Mouse (Mus musculus): Measurements from ENCODE around the gene Surf2.
"Not testable (repeated sequence)": the region's sequence is repeated elsewhere in the genome, so short reads cannot be mapped to it uniquely, and the experiment has no call there.

The Surf2 gene

DNA sequence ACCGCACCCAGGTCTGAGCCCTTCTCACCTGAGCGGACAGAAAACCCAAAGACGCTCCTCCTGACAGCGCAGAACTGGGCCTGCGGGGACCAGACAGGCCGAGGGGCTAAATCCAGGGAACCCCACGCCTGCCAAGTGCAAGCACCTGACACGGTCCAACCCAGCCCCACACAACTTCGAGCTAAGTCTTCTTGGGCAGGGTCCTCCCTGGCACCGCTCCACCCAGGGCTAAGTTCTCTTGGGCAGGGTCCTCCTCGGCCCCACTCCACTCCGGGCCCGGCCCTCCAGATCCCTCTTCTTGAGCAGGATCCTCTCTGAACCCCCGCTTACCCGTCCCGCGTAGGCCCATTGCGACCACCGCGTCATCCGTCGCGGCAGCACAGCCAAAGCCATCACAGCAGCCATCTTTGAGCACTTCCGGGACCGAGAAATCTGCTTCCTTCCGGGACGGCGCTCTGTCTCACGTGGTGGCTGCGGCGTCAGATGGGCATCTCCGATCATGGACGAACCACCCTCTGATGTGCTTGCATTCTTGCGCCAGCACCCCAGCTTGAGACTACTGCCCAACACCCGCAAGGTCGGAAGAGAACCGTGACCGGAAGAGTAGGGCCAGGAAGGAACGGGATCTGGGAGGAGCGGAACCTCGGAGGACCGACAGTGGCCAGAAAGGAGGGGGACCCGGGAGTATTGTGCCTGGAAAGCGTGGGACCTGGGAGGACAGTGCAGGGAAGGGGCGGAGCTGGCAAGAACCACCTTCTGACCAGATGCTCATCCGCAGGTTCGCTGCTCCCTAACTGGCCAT is at the start of gene Surf2, which contains the start of gene Surf1:
TSS of gene Surf2 (plus strand) at position 441 of the 802 bp plus-strand sequence.
TSS of gene Surf1 (minus strand) at position 604 of the 802 bp plus-strand sequence.
- DNase-seq (ENCODE audit: low spot score), result peak; percentile 68

DNA sequence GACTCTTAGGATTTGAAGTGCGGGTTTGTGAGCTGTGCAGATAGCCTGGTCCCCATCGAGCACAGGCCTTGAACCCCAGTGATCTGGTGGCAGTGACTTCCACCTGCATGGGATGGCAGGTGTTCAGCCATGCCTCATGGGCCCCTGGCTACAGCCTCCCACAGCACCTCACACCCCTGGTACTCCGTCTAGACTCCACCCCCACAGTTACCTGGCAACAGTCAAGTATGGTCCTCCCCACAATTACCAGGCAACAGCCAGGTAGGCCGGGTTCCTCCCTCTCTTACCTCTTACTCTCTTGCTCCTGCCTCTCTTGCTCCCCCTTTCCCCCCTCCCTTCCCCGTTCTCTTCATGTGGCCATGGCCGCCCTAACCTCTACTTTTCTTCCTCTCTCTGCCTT is 45.5 kb upstream of the Surf2 start:
- no peak for DNase-seq (ENCODE audit: low spot score)

DNA sequence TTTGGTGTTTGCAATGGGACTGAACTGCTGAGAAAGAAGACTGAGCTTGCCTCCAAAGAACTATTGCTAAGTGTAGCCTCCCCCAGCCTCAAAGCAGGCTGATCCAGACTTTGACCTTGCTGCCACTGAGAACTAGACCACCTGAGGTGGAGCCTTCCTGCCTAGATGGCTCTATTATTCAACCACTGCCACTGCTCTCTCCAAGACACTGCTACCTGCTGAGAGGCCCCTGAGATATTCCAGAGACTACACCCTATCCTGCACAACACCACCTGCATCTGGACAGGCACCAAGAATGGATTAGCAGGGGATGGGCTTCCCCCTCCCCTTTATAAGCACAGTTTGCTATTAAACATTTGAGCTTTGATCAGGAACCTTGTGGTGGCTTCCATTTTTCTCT is 37.6 kb upstream of the Surf2 start:
- no peak for DNase-seq (ENCODE audit: low spot score)

DNA sequence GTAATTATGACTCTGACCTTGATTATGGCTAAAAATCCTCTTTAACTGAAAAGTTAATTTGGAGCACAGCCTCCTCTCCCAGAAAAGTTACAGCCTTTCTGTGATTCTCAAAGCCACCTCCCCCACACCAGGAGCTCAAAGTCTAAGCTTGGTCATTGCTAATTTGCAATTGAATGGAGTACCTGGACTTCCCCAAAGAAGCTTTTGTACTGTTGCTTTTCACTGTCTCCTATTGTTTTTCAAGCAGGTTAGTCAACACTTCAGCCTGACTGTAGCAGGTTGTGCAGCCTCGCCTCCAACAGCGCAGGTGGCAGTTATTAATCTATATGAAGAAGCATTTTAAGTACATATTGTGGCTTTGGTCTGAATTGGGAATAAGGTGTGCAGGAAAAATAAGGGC is 30.6 kb upstream of the Surf2 start:
- DNase-seq (ENCODE audit: low spot score), result not testable (repeated sequence)

DNA sequence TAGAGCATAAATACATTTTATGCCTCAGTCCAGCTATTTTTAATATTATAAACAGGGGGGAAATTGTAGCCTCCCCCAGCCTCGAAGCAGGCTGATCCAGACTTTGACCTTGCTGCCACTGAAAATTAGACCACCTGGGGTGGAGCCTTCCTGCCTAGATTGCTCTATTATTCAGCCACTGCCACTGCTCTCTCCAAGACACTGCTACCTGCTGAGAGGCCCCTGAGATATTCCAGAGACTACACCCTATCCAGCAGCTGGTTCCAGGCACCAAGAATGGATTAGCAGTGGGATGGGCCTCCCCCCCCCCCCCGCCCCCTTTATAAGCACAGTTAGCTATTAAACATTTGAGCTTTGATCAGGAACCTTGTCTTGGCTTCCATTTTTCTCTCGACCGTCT is 30.0 kb upstream of the Surf2 start:
- DNase-seq (ENCODE audit: low spot score), result not testable (repeated sequence)

DNA sequence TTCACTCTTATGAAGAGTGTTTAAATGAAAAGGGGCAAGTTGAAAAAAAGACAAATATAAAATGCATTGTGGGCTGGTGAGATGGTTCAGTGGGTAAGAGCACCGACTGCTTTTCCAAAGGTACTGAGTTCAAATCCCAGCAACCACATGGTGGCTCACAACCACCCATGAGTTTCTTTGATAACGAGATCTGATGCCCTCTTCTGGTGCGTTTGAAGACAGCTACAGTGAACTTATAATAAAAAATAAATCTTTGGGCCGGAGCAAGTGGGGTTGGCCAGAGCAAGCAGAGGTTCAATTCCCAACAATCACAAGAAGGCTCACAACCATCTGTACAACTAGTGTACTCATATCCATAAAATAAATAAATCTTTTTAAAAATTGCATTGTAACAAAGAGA is 20.3 kb upstream of the Surf2 start:
- DNase-seq (ENCODE audit: low spot score), result no peak

DNA sequence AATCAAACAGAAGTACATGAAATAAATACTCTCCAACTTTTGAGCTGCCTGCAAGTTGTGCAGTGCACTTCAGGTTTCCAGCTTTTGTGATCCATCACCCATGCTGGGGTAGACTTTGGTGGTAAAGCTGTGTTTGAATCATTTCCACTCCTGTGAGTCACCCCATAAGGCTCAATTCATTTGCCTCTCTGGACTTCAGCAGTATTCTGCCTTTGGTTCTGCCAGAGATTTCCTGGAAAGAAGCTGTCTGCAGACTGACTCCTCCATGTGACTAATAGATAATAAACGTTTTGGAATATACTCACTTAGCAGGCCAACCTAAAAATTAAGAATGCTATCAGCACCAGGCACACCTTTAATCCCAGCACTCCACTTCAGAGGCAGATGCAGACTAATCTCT is 15.4 kb upstream of the Surf2 start:
- no peak for DNase-seq (ENCODE audit: low spot score)

DNA sequence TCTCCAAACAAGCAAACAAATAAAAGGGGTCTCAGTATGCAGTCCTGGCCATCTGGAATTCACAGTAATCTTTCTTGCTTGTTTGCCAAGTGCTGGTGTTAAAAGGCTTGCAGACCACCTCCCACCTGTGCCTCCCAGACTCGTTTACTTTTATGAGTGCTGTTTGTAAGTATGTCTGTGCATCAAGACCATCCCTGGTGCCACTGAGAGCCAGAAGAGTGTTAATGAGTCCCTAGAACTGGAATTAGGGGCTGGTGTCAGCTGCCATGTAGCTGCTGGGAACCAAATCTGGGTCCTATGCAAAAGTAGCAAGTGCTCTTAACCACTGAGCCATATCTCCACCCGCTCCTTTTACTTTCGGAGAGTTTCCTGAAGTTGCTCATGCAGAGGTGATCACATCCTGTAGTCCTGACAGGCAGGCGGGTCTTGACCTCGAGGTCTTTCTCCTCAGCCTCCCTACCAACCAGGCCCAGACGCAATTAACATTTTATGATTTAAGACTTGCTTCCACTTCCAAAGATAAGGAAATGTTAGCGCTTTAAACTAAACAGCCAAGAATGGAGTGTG is 14.2 kb upstream of the Surf2 start:
- no peak for DNase-seq (ENCODE audit: low spot score)

DNA sequence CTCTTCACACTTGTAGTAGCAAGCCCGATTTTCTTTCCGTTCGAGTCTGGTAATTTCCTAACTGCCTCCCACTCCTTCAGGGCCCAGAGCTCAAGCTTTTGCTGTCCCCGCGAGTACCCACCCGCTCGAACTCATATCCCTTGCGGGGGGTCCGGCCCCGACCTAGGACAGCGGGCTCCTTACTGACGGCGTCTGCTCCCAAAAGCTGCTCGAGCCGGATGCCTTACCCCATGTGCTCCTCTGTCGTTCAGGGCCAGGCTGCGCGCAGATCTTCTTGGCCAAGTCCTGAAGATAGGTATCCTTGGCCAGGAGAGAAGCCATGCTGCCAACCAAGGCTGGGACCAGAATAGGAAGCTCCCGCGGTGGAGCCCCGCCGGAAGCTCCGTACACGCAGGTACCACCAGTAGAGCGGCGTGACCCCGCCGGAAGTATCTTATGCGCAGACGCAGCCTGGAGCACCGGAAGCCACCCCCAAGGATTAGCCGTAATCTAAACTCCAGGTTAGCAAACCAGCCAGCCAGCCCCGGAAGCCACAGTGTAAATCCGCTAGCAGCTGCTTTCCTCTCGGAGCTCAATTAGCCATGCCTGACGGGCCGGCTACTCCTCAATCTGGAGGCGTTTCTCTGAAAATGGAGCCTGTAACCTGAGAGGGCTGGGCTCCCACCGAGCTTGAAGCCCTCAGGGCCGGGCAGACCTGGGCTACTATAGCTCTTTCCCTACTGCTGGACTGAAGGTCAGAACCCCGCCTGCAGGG is 13.5 kb upstream of the Surf2 start, which contains the start of gene Surf6:
TSS of gene Surf6 (minus strand) at position 413 of the 754 bp plus-strand sequence.
- DNase-seq (ENCODE audit: low spot score), result peak; percentile 84

DNA sequence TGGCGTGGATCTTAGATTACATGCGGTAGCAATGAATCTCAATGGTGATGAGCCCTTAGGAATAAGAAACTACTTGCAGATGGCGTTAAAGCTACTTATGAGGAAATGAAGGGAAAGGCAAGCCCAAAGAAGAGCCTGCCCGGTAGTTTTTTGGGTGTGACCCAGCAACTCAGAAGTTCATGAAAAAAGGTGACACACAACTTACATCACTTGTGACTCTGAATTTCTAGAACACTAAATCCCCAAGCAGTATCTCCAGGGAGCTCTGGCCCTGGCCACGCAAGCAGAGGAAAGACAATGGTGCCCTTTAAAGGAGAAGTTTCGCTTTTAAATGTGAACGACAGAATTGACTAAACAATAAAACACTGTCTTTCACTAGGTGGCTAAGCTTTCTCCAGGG is 12.9 kb upstream of the Surf2 start:
- no peak for DNase-seq (ENCODE audit: low spot score)

DNA sequence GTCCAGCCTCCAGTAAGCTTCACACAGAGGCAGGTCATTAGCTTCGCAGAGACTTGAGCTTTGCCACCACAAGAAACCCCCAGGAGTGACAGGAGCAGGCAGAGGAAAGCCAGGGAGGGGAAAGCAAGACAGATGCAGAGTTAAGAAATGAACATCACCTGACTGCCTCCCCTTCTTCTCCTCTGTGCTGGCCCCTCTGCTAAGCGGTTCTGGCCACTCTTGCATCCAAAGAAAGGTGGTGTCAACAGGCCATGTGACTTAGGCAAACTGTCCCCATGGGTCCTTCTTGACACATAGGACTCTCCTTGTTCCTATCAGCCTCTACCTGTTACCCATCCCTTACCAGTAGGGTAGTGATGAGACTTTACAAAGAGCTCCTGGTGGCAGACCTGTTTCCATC is 10.2 kb upstream of the Surf2 start:
- no peak for DNase-seq (ENCODE audit: low spot score)

DNA sequence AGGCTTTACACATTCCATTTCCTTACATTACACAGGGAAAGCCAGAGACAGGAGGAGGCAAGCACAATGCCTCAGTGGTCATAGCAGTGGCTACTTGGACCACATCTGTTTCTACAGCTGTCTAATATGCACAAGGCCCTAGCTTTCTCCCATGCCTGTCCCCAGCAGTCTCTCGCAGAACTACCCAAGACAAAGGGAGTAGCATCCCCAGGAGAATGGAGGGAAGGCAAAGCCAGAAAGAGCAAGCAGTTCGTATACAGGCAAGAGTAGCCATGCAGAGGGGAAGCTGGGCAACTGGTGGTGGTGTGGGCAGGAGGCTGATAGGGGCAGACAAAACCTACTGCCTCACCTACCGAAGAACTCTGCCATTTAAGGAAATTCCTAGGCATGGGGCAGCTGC is 9.7 kb upstream of the Surf2 start:
- DNase-seq (ENCODE audit: low spot score), result no peak

DNA sequence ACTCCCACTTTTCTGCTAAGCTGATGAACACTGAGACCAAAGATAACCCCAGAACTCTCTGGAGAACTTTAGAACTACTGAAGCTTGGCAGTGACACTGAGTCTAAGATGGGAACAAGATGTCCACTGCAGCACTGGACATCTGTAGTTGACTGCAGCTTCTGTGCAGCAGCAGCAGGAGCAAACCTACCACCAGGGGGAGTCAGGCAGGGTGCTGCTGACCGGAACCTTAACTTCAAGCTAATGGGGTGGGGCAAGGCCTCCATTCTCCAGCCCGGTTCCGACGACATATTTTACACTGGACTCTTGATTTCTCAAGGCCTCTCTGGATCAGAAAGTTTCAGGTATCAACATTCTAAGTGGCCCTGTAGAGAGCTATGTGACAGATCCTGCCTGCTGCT is 9.1 kb upstream of the Surf2 start:
- no peak for DNase-seq (ENCODE audit: low spot score)

DNA sequence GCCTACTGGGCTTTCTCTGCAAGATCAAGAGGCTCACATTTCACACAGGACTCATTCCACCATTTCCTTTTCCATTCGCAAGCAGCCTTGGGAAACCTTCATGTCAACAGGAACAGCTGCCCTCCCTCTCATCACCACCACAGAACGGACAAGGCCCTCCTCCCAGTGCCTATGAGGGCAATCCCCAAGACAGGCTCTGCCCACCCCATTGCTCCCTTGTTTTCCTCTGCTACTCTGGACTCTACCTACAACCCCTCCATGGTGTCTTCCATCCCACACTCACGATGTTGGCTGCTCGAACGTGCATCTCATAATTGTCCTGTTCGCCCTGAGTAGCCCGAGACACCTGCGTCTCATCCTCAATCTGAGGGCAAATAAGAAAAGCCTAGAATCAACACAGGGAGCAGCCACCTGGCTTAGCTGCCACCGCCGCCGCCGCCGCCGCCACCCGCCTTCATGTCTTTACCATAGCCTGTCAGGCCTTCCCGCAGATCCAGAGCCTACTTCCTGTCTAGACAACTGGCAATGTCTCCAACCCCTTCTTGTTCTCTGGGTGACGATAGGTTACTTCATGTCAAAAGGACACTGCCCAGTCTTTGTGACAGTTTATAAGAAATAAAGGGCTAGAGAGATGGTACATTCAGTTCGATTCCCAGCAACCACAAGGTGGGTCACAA is 7.3 kb upstream of the Surf2 start:
- DNase-seq (ENCODE audit: low spot score), result no peak

DNA sequence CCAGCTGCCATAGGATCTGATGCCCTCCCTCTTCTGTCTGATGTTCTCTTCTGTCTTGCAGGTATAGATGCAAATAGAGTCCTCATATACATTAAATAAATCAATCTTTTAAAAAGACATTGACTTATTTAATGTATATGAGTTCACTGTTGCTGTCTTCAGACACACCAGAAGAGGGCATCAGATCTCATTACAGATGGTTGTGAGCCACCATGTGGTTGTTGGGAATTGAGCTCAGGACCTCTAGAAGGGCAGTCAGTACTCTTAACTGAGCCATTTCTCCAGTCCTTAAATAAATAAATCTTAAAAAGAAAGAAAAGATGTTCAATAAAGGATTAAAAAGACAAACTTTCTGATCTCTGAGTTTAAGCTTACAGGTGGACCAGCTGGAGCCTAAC is 6.8 kb upstream of the Surf2 start:
- no peak for DNase-seq (ENCODE audit: low spot score)

DNA sequence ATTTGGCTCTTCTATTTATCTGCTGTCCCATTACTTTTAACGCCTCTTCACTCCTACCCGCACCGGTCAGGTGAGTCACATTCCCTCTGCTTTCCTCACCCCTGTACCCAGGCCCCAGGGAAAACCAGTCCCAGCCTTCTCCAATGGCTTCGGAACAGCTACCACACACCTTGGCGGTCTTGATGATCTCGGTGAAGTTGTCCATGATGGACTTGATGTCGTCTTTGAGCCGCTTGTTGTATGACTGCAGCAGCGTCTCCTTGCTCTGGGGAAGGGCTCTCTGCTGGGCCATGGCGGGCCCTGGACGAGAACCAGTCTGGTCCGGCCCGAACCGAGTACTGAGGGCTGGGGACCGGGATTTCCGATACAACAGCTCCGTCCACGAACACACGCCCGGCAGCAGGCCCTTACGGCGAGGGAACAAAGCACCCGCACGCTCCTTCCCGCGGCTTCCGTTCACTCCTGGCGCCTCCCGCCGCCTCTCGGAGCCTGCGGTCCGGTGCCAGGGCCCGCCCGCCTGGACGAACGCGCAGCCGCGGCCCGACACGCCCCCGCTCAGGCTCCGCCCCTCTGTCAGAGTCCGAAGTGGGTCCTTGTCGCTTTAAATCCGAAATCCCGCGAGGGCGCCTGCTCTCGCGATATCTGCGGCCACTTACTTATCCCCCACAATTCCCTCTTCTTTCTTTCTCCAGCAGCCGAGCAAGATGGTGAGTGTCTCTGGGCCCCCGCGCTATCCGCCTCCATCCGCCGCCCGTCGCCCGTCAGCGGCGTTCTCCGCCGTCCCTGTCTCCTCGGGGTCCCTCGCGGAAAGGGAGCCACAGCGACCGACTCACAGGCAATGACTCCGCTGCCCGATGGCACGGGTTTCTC is 5.8 kb upstream of the Surf2 start, which contains the start of the genes Med22 and Rpl7a:
TSS of gene Med22 (minus strand) at position 554 of the 870 bp plus-strand sequence.
TSS of gene Rpl7a (plus strand) at position 641 of the 870 bp plus-strand sequence.
- peak; percentile 99 for DNase-seq (ENCODE audit: low spot score)

DNA sequence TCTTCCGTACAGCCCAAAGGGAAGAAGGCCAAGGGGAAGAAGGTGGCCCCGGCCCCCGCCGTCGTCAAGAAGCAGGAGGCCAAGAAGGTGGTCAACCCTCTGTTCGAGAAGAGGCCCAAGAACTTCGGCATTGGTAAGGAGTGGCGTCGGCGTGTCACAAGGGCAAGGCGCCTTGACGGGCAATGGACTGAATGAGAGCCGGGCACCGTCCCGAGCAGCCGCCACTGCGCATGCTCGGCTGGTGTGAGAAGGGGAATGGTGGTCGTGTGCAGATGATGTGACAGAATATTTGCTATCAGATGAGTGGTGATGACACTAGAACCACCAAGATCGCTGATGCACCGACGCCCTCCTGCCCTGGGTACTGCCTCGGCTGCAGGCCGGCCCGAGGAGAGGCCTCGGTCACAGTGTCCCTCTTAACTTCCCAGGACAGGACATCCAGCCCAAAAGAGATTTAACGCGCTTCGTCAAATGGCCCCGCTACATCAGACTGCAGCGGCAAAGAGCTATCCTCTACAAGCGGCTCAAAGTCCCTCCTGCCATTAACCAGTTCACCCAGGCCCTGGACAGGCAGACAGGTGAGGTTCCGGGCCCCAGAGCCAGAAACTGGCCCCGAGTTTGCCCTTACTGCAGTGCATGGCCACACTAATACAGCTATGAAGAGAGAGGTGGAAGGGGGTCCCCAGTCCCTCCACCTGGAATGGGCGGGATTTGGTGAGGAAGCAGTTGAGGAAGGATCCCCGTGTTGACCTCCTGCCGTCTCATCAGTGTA is 5.0 kb upstream of the Surf2 start:
- peak; percentile 53 for DNase-seq (ENCODE audit: low spot score)

DNA sequence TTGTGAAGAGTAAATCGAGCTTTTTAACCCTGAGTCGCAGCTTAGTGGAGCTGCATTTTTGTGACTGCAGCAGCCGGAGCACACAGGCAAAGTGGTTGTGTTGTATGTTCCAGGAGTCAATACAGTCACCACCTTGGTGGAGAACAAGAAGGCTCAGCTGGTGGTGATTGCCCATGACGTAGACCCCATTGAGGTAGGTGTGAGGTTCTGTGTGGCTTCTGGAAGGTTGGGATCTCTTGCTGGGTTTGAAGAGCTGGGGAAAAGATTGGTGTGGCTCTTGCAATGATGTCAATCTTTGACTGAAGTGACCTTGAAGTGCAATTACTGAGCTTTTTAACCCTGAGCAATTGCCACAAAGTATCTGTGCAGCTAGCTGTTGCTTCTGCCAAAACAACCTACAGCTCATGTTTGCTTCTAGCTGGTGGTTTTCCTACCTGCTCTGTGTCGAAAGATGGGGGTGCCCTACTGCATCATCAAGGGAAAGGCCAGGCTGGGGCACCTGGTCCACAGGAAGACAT is 3.9 kb upstream of the Surf2 start:
- no peak for DNase-seq (ENCODE audit: low spot score)

DNA sequence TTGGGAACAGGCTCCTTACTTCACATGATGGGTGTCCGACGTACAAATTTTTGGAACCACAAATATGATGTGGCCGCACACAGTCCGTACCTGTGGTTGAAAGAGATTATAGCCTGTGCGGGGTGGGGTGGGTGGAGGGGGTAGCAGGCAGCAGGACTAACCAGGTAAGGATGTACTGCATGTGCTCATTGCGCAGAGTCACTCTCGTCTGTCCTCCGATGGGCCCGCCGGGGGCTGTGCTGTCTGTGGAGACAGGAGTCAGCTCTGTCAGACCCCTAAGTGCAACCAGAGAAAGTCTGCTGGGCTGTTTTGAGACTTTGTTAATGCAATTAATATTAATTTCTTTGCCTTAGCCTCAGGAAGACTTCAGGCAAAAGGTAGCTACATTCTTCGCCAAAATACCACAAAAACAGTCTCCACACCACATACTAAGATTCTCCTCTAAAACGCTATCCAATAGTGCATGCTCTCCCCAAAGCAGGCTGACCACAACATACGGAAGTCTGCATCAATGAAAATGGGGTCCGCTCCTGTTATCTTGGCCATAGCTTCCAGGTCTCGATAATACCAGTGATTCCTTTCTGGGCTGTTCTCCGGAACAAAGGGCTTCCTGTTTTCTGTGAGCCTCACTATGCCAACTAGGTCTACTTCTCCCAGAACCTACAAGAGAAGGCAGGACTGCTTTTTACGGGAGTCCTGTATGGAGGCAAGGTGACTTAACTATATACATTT is 2.6 kb upstream of the Surf2 start:
- no peak for DNase-seq (ENCODE audit: low spot score)

Data from ovary, postnatal 14 days (tissue).